Mouse (Mus musculus): Measurements from ENCODE around the gene Cldn19. TPM values are rescaled to one million over a fixed set of nuclear protein-coding genes. Genes with fewer than 3 reads are reported as not detected.

Cldn19 gene
- polyA plus RNA-seq, 2 experiments = 0.38 to 0.91 TPM

GRCm38 (mm10) chr4:119261087-119261713, 6.0 kb downstream of the Cldn19 start:
- WGBS = 46% methylated on average over 7 of the region's 7 CpGs
- no peak overlapping the region for H3K4me3 ChIP-seq (replicated peaks; ENCODE audit: low read length)
- H3K27me3 ChIP-seq (ENCODE audit: control insufficient read depth, insufficient read depth, low read length) = no peaks in the 10 kb centered on the region
- DNase-seq (ENCODE audit: low spot score) (no peak), ATAC-seq (ENCODE audit: low FRiP score, low read depth) (no peak)
- H3K9ac ChIP-seq (ENCODE audit: low read depth, low read length, severe bottlenecking) = no peak overlapping the region
- no peak for TF ChIP-seq POLR2A (IDR thresholded peaks at IDR 0.05; ENCODE audit: borderline replicate concordance, extremely low read depth, insufficient read depth, insufficient read length)
- H3K27ac ChIP-seq (replicated peaks; ENCODE audit: low read depth, low read length) = no peak overlapping the region
- H3K4me2 ChIP-seq (replicated peaks; ENCODE audit: low read depth, low read length, severe bottlenecking) = no peak overlapping the region
- H3K9me3 ChIP-seq (ENCODE audit: control insufficient read depth, low read length) = no peaks in the 10 kb centered on the region
- no peaks in the 10 kb centered on the region for H3K4me1 ChIP-seq (ENCODE audit: control insufficient read depth, insufficient read depth, low read length)
- no peaks in the 10 kb centered on the region for H3K36me3 ChIP-seq (ENCODE audit: control insufficient read depth, insufficient read depth, low read length)

GRCm38 (mm10) chr4:119262483-119262882, 7.3 kb downstream of the Cldn19 start:
- ATAC-seq (ENCODE audit: low FRiP score, low read depth) = no peak

DNA sequence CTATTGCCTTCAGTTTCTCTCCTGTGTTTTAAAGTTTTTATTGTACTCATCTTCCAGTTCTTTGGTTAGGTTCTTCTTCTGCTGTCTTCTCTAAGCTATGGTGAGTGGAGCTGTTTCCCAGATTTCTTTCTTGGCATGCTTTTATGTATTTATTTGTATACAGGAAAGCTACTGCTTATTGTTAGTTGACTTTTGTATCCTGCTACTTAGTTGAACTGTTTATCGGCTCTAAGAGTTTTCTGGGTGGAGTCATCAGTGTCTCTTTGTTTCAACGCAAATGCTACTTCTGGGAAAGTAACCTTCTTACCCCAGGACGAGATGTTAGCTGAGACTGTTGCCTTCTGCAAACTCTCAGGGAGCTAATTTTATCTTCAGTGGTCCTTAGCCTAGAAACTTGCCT, 8.2 kb downstream of the Cldn19 start:
- WGBS = 78% methylated on average over 3 of the region's 3 CpGs
- Histone ChIP-seq H3K4me2 (replicated peaks; ENCODE audit: low read depth, low read length, severe bottlenecking) (no peak overlapping the region), H3K36me3 (ENCODE audit: control insufficient read depth, insufficient read depth, low read length) (no peaks in the 10 kb centered on the region; the same call in 1 of the 2 replicates), H3K4me1 (ENCODE audit: control insufficient read depth, insufficient read depth, low read length) (no peaks in the 10 kb centered on the region), H3K9ac (ENCODE audit: low read depth, low read length, severe bottlenecking) (no peak overlapping the region), H3K4me3 (replicated peaks; ENCODE audit: low read length) (no peak overlapping the region), H3K27ac (replicated peaks; ENCODE audit: low read depth, low read length) (no peak overlapping the region), H3K9me3 (ENCODE audit: control insufficient read depth, low read length) (no peaks in the 10 kb centered on the region), H3K27me3 (ENCODE audit: control insufficient read depth, insufficient read depth, low read length) (no peaks in the 10 kb centered on the region)
- TF ChIP-seq POLR2A (IDR thresholded peaks at IDR 0.05; ENCODE audit: borderline replicate concordance, extremely low read depth, insufficient read depth, insufficient read length) = no peak
- no peak for ATAC-seq (ENCODE audit: low FRiP score, low read depth)
- DNase-seq (ENCODE audit: low spot score) = no peak

More at GRCm38 (mm10) chr4:119262483-119262882, 7.3 kb downstream of the Cldn19 start:
- H3K4me1 ChIP-seq (ENCODE audit: control insufficient read depth, insufficient read depth, low read length) = no peaks in the 10 kb centered on the region
- WGBS = 88% methylated on average over 5 of the region's 5 CpGs
- H3K36me3 ChIP-seq (ENCODE audit: control insufficient read depth, insufficient read depth, low read length) = no peaks in the 10 kb centered on the region
- H3K4me3 ChIP-seq (replicated peaks; ENCODE audit: low read length) = no peak overlapping the region
- TF ChIP-seq POLR2A (IDR thresholded peaks at IDR 0.05; ENCODE audit: borderline replicate concordance, extremely low read depth, insufficient read depth, insufficient read length) = no peak
- H3K27ac ChIP-seq (replicated peaks; ENCODE audit: low read depth, low read length) = no peak overlapping the region
- no peak overlapping the region for H3K9ac ChIP-seq (ENCODE audit: low read depth, low read length, severe bottlenecking)
- H3K9me3 ChIP-seq (ENCODE audit: control insufficient read depth, low read length) = no peaks in the 10 kb centered on the region
- DNase-seq (ENCODE audit: low spot score) = no peak
- no peak overlapping the region for H3K4me2 ChIP-seq (replicated peaks; ENCODE audit: low read depth, low read length, severe bottlenecking)
- H3K27me3 ChIP-seq (ENCODE audit: control insufficient read depth, insufficient read depth, low read length) = no peaks in the 10 kb centered on the region

DNA sequence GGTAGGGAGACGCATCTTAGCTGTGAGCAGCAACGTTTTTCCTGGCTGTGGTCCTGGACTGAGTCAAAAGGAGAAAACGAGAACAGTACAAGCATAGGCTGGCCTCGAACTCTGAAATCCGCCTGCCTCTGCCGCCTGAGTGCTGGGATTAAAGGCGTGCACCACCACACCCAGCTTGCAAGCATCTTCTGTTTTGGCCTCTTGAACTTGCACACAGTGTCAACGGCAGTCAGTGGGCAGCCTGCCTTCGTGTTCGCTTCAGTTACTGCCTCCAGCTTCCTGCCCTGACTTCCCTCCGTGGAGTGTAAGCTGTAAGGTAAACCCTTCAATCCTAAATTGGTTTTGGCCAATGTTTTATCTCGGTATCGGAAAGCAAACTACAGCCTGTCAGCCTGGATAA, 11.4 kb downstream of the Cldn19 start:
- Histone ChIP-seq H3K27me3 (ENCODE audit: control insufficient read depth, insufficient read depth, low read length) (no peaks in the 10 kb centered on the region), H3K9me3 (ENCODE audit: control insufficient read depth, low read length) (no peaks in the 10 kb centered on the region), H3K9ac (ENCODE audit: low read depth, low read length, severe bottlenecking) (no peak overlapping the region), H3K4me1 (ENCODE audit: control insufficient read depth, insufficient read depth, low read length) (no peaks in the 10 kb centered on the region), H3K27ac (replicated peaks; ENCODE audit: low read depth, low read length) (no peak overlapping the region), H3K4me3 (replicated peaks; ENCODE audit: low read length) (no peak overlapping the region), H3K4me2 (replicated peaks; ENCODE audit: low read depth, low read length, severe bottlenecking) (no peak overlapping the region), H3K36me3 (ENCODE audit: control insufficient read depth, insufficient read depth, low read length) (peaks cover 20% of the 10 kb centered on the region)
- DNase-seq (ENCODE audit: low spot score) = no peak
- ATAC-seq (ENCODE audit: low FRiP score, low read depth) = no peak
- 77% methylated on average over 13 of the region's 13 CpGs for WGBS
- TF ChIP-seq POLR2A (IDR thresholded peaks at IDR 0.05; ENCODE audit: borderline replicate concordance, extremely low read depth, insufficient read depth, insufficient read length) = no peak

DNA sequence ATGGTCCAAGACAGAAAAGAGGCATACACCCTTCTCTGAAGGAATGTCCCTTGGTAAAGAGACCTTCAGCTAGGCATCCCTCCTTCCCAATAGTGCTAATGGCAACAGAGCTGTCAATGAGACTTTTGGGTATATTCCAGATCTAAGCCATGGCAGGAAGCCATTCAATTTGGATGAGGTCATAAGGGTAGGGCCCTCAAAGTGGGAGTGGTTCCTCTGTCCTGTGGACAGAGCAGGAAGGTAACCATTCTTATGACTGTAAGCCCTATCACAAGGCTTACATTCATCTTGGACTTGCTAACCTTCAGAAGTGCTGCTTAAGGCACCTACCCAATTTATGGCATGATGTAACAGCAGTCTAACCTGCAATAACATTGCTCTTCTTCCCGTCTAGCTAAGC, 19.4 kb downstream of the Cldn19 start:
- DNase-seq (ENCODE audit: low spot score) = no peak
- ATAC-seq (ENCODE audit: low FRiP score, low read depth) = no peak
- Histone ChIP-seq H3K36me3 (ENCODE audit: control insufficient read depth, insufficient read depth, low read length) (peaks cover 91% of the 10 kb centered on the region), H3K4me2 (replicated peaks; ENCODE audit: low read depth, low read length, severe bottlenecking) (no peak overlapping the region), H3K27me3 (ENCODE audit: control insufficient read depth, insufficient read depth, low read length) (no peaks in the 10 kb centered on the region), H3K27ac (replicated peaks; ENCODE audit: low read depth, low read length) (no peak overlapping the region), H3K4me3 (replicated peaks; ENCODE audit: low read length) (no peak overlapping the region), H3K9me3 (ENCODE audit: control insufficient read depth, low read length) (no peaks in the 10 kb centered on the region), H3K4me1 (ENCODE audit: control insufficient read depth, insufficient read depth, low read length) (no peaks in the 10 kb centered on the region), H3K9ac (ENCODE audit: low read depth, low read length, severe bottlenecking) (no peak overlapping the region)
- TF ChIP-seq POLR2A (IDR thresholded peaks at IDR 0.05; ENCODE audit: borderline replicate concordance, extremely low read depth, insufficient read depth, insufficient read length) = no peak
- 60% methylated on average over 1 of the region's 1 CpGs for WGBS

Measured in limb, embryonic 14.5 days (tissue).